Mouse (Mus musculus): ENCODE results near the gene Lhx1. TPM values are rescaled to one million over a fixed set of nuclear protein-coding genes. Genes with fewer than 3 reads are reported as not detected.

The Lhx1 gene
- total RNA-seq, 2 experiments from 2014 or later, result 0.09 TPM; not detected in 1

DNA sequence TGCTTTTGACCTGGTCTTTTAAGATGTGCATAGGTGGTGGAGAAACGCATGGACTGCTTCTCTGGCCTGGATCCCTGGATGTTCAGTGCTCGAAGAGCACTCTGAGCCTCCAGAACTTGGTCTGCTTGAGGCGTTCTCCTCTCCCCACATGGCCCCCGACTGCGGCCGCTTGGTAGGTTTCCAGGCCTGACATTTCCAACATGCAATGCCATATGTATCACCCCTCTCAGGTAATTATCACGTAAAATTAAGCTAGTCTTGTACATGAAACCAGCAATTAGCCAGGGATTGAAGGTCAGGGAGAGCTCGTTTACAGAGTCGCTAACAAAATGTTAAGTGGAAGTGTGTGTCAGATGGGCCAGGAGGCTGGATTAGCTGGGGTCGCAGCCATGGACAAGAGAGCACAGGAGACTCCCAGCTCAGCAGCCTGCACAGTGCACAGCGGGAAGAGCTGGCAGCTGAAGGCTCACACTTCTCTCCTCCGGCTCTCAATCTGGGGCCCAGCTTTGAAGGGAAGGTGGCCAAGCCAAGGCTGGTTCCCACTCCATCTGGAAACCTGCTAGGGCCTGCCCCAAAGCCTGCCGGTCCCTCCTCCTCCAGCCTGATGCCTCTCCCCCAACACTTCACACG is 28.6 kb upstream of the Lhx1 start:
- DNase-seq (ENCODE audit: extremely low spot score in 1 of 2, low spot score in 2 of 2), result no peak
- Histone ChIP-seq H3K4me3 (no peak overlapping the region), H3K27ac (no peak overlapping the region)
- no peak for TF ChIP-seq CTCF (IDR thresholded peaks at IDR 0.05)
- intact Hi-C loops (cut with DNase I), result no loop called here

GRCm38 (mm10) chr11:84551296-84551695 is 26.0 kb upstream of the Lhx1 start:
- H3K4me3 ChIP-seq, result no peak overlapping the region
- no peak for DNase-seq (ENCODE audit: extremely low spot score in 1 of 2, low spot score in 2 of 2)
- H3K27ac ChIP-seq, result no peak overlapping the region
- no peak for TF ChIP-seq CTCF (IDR thresholded peaks at IDR 0.05)
- intact Hi-C loops (cut with DNase I), result no loop called here

DNA sequence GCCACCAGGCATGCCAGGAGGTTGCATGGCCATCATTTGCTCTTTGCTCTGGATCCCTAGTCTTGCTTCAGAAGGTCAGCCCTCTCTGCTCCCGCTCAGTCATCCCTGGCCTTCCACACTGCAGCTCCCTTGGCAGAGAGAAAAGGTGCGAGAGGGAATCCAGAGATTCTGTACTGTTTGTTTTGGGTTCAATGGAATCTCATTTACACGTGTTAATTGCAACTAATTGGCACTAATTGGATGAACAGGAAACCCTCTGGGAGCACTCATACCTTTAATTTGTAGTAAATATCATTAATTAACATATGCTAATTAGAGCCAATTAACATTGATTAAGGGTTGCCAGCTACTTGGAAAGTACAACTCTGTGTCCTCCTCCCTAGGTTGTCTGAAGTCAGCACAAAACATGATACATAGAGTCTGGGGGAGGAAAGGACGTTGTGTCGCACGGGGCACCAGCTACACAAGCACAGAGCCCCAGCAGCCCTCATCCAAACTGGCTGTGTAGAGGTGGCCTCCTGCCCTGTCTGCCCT is 24.0 kb upstream of the Lhx1 start:
- no peak for TF ChIP-seq CTCF (IDR thresholded peaks at IDR 0.05)
- intact Hi-C loops (cut with DNase I), result no loop called here
- Histone ChIP-seq H3K4me3 (no peak overlapping the region), H3K27ac (no peak overlapping the region)
- no peak for DNase-seq (ENCODE audit: extremely low spot score in 1 of 2, low spot score in 2 of 2)

- no peak for DNase-seq (ENCODE audit: extremely low spot score in 1 of 2, low spot score in 2 of 2)
- H3K27ac ChIP-seq, result no peak overlapping the region
- intact Hi-C loops (cut with DNase I), result no loop called here
- TF ChIP-seq CTCF (IDR thresholded peaks at IDR 0.05), result no peak
- H3K4me3 ChIP-seq, result no peak overlapping the region
These were observed 23.0 kb upstream of the Lhx1 start for GRCm38 (mm10) chr11:84548293-84548692.

DNA sequence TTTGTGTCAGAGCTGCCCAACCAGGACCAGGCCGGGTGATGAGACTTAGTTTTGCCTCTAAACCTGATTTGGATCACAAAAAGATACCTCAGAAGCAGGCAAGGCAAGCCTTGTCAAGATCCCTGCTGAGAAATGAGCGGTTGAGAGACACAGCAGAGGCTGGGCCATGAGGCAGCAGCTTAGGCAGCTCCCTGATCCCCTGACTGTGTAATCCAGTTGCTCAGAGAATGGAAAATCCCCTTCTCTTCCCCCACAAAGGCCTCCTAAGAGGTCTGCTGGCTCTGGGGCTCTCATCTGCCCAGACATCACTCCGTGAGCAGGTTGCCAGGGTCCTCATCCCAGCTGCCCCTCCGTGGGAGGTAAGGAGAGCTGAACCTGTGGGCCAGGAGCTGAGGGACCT is 14.6 kb upstream of the Lhx1 start:
- no peak overlapping the region for H3K4me3 ChIP-seq
- no peak overlapping the region for H3K27ac ChIP-seq
- no peak for DNase-seq (ENCODE audit: extremely low spot score in 1 of 2, low spot score in 2 of 2)
- TF ChIP-seq CTCF (IDR thresholded peaks at IDR 0.05), result no peak
- intact Hi-C loops (cut with DNase I), result no loop called here

DNA sequence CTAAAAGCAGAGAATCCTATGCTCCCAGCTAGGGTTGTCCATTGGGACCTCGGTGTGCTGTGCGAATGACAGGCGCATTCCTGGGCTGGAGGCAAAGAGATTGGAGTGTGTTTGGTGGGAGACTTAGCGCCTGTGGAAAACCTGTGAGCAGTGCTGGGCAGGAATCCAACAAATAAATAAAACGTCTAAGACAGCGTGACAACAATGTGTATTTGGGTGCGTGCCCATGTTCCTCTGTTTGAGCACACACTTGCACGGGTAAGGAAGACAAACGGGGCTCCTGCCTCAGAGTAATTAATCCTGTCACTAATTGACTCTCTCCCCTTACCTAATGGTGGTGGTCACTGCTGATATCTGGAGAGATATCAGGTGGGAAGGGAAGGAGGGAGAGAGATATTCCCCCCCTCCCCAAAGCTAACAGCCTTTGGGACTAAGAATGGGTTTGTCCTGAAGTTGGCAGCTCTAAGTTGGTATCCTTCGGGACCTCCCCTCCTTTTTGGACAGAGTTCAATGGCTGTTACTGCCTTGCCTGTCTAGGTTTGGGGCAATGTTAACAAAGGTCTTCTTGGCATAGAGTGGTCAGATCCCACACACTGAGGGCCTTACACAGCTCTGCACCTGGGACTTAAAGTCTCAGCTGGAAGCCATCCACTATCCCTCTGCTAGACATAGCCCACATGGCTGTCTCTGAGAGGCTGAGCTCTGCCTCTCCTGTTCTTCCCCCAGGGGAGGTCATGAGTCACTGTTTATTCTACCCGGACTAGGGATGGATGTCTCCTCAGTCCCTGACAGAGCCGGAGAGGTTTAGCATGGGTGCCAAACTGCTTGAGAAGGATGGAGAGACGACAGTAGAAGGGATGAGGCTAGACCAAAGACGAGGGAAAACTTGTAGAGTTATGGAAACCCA is 4.7 kb upstream of the Lhx1 start:
- TF ChIP-seq CTCF (IDR thresholded peaks at IDR 0.05), result no peak
- no peak for DNase-seq (ENCODE audit: extremely low spot score in 1 of 2, low spot score in 2 of 2)
- no peak overlapping the region for H3K4me3 ChIP-seq
- no peak overlapping the region for H3K27ac ChIP-seq
- intact Hi-C loops (cut with DNase I), result loop anchor here (5.0 kb wide), 1 partner anchor 1357 kb away; the partner anchor contains the start of gene Tbx4

DNA sequence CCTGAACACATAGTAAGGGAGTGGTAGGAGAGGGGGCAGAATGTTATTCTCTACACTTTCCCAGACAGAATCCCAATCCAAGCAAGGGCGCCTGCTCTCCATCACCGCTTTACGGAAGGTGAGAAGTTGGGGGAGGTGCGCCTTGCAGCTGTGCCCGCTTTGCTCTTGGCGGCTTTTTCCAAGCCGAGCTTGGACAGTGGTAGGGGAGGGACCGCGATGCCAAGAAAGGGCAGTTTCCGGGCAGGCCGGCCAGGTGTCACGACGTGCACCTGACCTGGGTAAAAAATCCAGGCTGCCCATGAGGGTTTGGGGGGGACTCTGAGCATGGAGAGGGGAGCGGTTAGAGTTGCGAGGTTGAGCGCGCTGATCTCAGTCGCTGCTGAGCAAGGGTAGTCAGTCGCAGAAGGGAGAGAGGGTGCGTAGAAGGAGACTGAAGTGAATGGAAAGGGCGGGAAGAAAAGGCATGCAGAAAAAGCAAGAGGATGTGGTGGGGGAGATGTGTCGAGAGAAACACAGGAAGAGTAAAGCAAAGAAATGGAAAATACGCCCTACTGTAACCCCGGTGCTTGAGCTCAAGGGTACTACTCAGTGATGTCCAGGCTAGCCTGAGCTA is 3.9 kb upstream of the Lhx1 start:
- intact Hi-C loops (cut with DNase I), result loop anchor here (5.0 kb wide), 1 partner anchor 1358 kb away; the partner anchor contains the start of gene Tbx4
- no peak for TF ChIP-seq CTCF (IDR thresholded peaks at IDR 0.05)
- no peak for DNase-seq (ENCODE audit: extremely low spot score in 1 of 2, low spot score in 2 of 2)
- Histone ChIP-seq H3K27ac (no peak overlapping the region), H3K4me3 (no peak overlapping the region)

DNA sequence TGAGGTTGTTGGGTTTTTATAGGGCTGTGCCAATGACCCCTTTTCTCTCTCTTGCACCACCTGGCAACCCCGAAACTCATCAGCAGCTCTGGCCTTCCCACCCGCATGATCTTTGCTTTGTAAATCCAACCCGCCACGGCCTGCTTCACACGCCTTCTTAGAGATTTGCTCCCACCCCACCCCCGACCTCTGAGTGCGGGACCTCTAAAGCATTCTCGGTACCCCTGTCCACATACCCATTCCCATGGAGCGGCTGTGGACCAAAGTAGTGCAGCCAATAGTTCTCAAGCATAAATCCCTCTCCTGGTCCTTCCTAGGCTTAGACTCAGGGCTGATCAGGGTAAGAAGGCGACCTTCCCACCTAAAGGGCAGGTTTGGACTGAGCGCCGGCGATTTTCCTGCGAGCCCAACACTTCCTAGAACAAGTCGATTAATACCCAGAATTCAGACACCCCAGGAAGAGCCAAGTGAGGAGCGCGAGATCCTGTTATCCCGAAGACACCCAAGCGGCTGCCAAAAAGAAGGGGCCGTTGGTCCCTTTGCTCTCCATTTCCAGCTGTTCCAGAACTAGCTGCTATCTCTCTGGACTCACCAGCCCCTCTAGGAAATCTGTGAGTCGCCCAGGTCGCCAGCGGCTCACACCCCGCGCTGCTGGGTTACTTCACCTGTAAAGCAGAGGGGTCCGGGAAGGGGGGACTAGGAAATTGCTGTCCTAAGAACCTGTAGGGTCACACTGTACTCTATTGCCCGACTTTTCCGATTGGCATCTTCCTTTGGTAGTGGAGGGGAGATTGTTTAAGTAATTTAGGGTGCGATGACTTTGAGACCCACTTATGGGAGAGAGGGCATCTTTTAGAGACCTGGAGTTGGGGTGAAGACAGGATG is 1.9 kb upstream of the Lhx1 start:
- intact Hi-C loops (cut with DNase I), result loop anchor here (5.0 kb wide), 1 partner anchor 1360 kb away; the partner anchor contains the start of gene Tbx4
- Histone ChIP-seq H3K4me3 (no peak overlapping the region), H3K27ac (no peak overlapping the region)

GRCm38 (mm10) chr11:84526451-84526850 is 1.1 kb upstream of the Lhx1 start:
- intact Hi-C loops (cut with DNase I), result loop anchor here (5.0 kb wide), 1 partner anchor 1361 kb away; the partner anchor contains the start of gene Tbx4
- no peak for DNase-seq (ENCODE audit: extremely low spot score in 1 of 2, low spot score in 2 of 2)
- Histone ChIP-seq H3K27ac (no peak overlapping the region), H3K4me3 (no peak overlapping the region)
- no peak for TF ChIP-seq CTCF (IDR thresholded peaks at IDR 0.05)

More for the DNA sequence above, 1.9 kb upstream of the Lhx1 start:
- DNase-seq (ENCODE audit: extremely low spot score in 1 of 2, low spot score in 2 of 2), result no peak
- no peak for TF ChIP-seq CTCF (IDR thresholded peaks at IDR 0.05)

DNA sequence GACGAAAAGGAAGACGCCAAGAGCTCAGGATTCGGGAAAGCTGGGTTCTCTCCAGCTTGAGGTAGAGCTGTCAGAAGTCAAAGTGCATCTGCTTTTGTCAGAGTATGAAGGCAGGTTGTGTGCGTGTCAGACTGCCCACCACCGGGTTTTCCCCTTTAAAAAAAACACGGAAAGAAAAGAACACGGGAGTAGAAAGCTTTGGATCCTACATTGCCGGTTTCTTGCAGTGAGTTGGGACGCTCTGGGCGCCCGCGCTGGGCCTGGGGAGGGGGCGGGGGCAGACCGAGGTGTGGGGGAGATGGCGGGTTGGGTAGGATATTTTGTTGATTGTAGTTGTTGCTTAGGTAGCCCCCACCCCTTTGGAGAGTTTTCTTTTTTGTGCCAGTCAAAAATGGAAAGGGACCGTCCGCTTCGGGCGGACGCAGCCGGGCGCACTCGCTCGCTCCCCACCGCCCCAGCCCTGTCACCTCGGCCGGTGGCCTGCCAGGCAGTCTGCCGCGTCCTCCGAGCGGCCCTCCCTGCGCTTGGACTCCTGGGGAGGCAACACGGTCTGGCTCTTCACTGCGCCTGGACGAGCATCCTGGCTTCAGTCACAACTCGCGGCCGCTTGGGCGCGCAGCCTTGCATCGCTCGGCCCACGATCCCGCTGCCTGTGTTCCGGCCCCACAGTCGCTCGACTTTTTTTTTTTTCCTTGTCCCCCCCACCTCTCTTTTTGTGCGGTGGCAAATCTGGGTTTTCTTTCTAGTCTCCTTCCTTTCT is 644 bp downstream of the Lhx1 start:
- DNase-seq (ENCODE audit: extremely low spot score in 1 of 2, low spot score in 2 of 2), result no peak
- Histone ChIP-seq H3K27ac (no peak overlapping the region), H3K4me3 (no peak overlapping the region)
- TF ChIP-seq CTCF (IDR thresholded peaks at IDR 0.05), result no peak; the same call in 1 of the 2 replicates
- intact Hi-C loops (cut with DNase I), result loop anchor here (5.0 kb wide), 2 partner anchors 1313 to 1363 kb away; partner anchors contain the start of gene Tbx4
